Mouse (Mus musculus) neural tube, embryonic 12.5 days (tissue): Measurements from ENCODE around the gene Erbb4. TPM values are rescaled to one million over a fixed set of nuclear protein-coding genes. Genes with fewer than 3 reads are reported as not detected.

Source experiments
- ATAC-seq: fragments of 200-750 bp; cut with Nextera tagmentation; 2 replicates; pipeline ENCODE4 v1.8.0; 2017; ENCODE audit warnings: low read depth, mild to moderate bottlenecking, moderate TSS enrichment, moderate library complexity; ENCODE audit not compliant: low FRiP score
- H3K27ac ChIP-seq: fragments of 300-500 bp; sonication (generic); 2 replicates; pipeline ENCODE4 v1.5.1; 2016
- H3K27me3 ChIP-seq: fragments of 300-500 bp; sonication (generic); replicated peaks from 2 replicates; pipeline ENCODE4 v1.6.1; 2016; ENCODE audit warnings: mild to moderate bottlenecking
- H3K36me3 ChIP-seq: fragments of 300-500 bp; sonication (generic); 2 replicates; pipeline ENCODE4 v1.6.1; 2016; ENCODE audit warnings: mild to moderate bottlenecking
- H3K4me1 ChIP-seq: fragments of 300-500 bp; sonication (generic); 2 replicates; pipeline ENCODE4 v1.6.1; 2016
- H3K4me2 ChIP-seq: fragments of 300-500 bp; sonication (generic); replicated peaks from 2 replicates; pipeline ENCODE4 v1.6.1; 2016; ENCODE audit warnings: mild to moderate bottlenecking
- H3K4me3 ChIP-seq: fragments of 300-500 bp; sonication (generic); 2 replicates; pipeline ENCODE4 v1.5.1; 2016
- H3K9ac ChIP-seq: fragments of 300-500 bp; sonication (generic); 2 replicates; pipeline ENCODE4 v1.6.1; 2016; ENCODE audit warnings: mild to moderate bottlenecking
- H3K9me3 ChIP-seq: fragments of 300-500 bp; sonication (generic); 2 replicates; pipeline ENCODE4 v1.6.1; 2016; ENCODE audit warnings: mild to moderate bottlenecking
- WGBS: fragments of 180-500 bp; shearing (Covaris S2); methylation state at CpG from one replicate; pipeline ENCODE4 v1.1.7; 2016; 5-methylcytosine and 5-hydroxymethylcytosine counted together
- polyA plus RNA-seq: library from polyadenylated mRNA; unstranded; fragments of >200 nt; fragmentation: Nextera tagmentation; extraction: Ambion mirVana; gene quantifications from 2 replicates; pipeline ENCODE4 v1.2.1, GENCODE M21; 2016

The Erbb4 gene
- polyA plus RNA-seq, 1 experiment from 2014 or later = 9.4 TPM

DNA sequence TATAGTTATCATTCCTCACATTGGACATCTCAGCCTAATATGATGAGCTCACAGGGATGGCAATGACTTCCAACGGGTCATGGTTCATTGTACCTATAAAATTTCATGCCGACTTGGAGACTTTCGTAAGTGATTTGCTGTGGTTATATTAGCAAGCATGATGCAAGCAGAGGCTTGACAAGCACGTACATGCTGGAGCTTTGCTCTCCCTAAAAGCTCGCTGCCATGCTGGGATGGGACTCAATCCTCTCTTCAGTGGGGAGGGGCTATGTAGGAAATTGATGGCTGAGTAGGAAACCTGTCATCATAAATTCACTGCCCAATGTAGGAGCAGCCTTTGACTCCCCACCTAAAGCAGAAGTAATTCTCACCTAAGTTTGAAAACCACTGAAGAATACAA is 992.1 kb downstream of the Erbb4 start:
- no peak overlapping the region for H3K9ac ChIP-seq
- no peaks in the 10 kb centered on the region for H3K27me3 ChIP-seq
- H3K9me3 ChIP-seq = no peaks in the 10 kb centered on the region
- H3K4me3 ChIP-seq = no peak overlapping the region
- H3K36me3 ChIP-seq = no peaks in the 10 kb centered on the region
- H3K27ac ChIP-seq = no peak overlapping the region
- ATAC-seq = no peak
- WGBS = 72% methylated on average over 5 of the region's 5 CpGs
- no peaks in the 10 kb centered on the region for H3K4me1 ChIP-seq
- H3K4me2 ChIP-seq = no peak overlapping the region

DNA sequence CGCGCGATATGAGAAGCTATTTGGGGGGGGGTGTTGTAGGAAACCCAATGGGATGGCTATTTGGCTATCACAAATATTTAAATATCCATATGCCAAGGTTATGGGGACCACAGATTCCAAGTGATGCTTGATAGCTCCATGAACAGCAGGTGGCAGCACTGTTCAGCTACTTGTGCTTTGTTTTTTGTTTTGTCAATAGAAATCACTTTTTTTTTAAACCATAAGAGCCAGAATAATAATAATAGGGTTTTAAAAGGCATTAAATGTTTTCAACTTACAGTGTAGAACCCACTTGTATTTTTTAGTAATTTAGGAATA is 1001.4 kb downstream of the Erbb4 start:
- Histone ChIP-seq H3K4me1 (no peaks in the 10 kb centered on the region), H3K4me3 (no peak overlapping the region), H3K27ac (no peak overlapping the region), H3K9me3 (no peaks in the 10 kb centered on the region), H3K36me3 (no peaks in the 10 kb centered on the region), H3K27me3 (no peaks in the 10 kb centered on the region), H3K4me2 (no peak overlapping the region), H3K9ac (no peak overlapping the region)
- no peak for ATAC-seq
- 65% methylated on average over 3 of the region's 3 CpGs for WGBS

DNA sequence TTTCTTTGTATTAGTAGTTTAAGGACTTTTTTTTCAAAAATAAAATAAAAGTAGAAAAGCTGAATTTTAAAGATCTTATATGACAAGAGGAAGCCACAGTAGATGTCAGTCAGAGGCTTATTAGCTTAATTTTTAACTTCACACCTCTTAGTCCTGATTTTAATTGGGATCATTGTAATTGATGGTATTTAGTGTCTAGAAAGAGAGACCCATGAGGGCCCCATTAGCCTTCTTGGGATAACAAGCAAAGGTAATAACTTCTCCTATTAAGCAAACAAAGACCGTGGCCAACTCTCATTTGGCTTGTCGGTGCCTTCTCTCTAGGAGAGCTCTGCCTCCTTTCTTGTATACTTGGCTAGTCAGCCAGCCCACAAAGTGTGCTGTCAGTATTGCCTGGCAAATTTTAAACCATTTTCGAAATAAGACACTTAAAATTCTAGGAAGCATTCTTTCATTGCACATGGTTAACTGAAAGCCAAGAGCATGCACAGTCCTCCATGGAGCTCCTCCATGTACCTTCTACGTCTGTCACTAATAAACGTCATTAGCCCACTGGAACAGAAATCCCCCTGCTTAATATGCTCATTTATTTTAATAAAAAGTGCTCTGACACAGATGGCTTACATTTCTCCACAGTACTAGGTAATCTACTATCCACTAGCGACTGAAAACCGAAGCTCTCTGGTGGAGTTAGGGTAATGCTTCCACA is 1001.9 kb downstream of the Erbb4 start:
- Histone ChIP-seq H3K27me3 (no peaks in the 10 kb centered on the region), H3K4me1 (no peaks in the 10 kb centered on the region), H3K4me3 (no peak overlapping the region), H3K9ac (no peak overlapping the region), H3K36me3 (no peaks in the 10 kb centered on the region), H3K9me3 (no peaks in the 10 kb centered on the region), H3K4me2 (no peak overlapping the region), H3K27ac (no peak overlapping the region)
- 0 out of 2 replicates have a peak, but pooled peaks have one; percentile 7 for ATAC-seq
- WGBS = 49% methylated on average over 7 of the region's 7 CpGs

GRCm38 (mm10) chr1:68089623-68090022 is 1018.2 kb downstream of the Erbb4 start:
- WGBS = 39% methylated on average over 1 of the region's 1 CpGs
- Histone ChIP-seq H3K4me2 (no peak overlapping the region), H3K9me3 (no peaks in the 10 kb centered on the region), H3K27me3 (no peaks in the 10 kb centered on the region), H3K27ac (no peak overlapping the region), H3K9ac (no peak overlapping the region), H3K4me1 (no peaks in the 10 kb centered on the region), H3K36me3 (no peaks in the 10 kb centered on the region), H3K4me3 (no peak overlapping the region)
- no peak for ATAC-seq

DNA sequence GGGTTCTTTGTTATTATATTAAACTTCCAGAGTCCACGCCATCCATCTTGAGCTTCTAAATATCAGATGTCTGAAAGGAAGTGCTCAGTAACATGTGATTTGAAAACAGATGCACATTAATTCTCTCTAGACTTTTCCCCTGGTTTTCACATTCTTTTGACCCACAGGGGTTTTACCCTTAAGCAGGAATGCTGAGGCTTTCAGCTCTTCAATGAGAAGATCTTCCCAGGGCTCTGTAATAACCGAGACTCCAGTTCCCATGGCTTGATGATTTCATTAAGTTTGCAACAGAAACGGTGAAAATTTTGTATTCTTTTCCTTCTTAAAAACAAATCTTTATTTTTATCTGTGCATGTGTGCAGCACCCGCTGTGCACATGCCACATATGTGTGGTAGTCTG is 1051.4 kb downstream of the Erbb4 start:
- Histone ChIP-seq H3K4me2 (no peak overlapping the region), H3K4me3 (no peak overlapping the region), H3K27ac (no peak overlapping the region), H3K9ac (no peak overlapping the region), H3K9me3 (no peaks in the 10 kb centered on the region), H3K27me3 (no peaks in the 10 kb centered on the region), H3K36me3 (no peaks in the 10 kb centered on the region), H3K4me1 (no peaks in the 10 kb centered on the region)
- ATAC-seq = no peak
- WGBS = 78% methylated on average over 4 of the region's 4 CpGs

DNA sequence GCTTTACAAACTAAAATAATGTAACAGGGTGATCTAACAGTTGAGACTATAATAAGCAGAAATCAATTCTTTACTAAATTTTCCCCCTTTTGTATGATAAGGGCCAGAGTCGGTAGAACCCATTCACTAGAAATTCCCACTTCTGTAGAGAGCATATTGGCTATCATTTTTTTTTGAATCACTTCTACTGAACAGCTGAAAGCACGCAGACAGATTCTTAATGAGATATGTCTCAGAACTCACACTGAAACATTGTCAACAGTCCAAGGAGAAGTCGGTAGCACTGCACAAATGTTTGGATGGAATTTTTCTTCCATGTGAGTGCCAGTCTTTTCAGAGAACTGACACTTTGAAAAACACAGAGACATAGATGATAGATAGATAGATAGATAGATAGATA is 1053.1 kb downstream of the Erbb4 start:
- Histone ChIP-seq H3K4me3 (no peak overlapping the region), H3K4me2 (no peak overlapping the region), H3K27ac (no peak overlapping the region), H3K9me3 (no peaks in the 10 kb centered on the region), H3K36me3 (no peaks in the 10 kb centered on the region), H3K27me3 (no peaks in the 10 kb centered on the region), H3K4me1 (no peaks in the 10 kb centered on the region), H3K9ac (no peak overlapping the region)
- no peak for ATAC-seq
- WGBS = 89% methylated on average over 3 of the region's 3 CpGs

- ATAC-seq = no peak
- Histone ChIP-seq H3K4me1 (peaks cover 4% of the 10 kb centered on the region; the same call in 1 of the 2 replicates), H3K9ac (no peak overlapping the region), H3K36me3 (no peaks in the 10 kb centered on the region), H3K4me3 (no peak overlapping the region), H3K4me2 (no peak overlapping the region), H3K27ac (no peak overlapping the region), H3K27me3 (no peaks in the 10 kb centered on the region), H3K9me3 (no peaks in the 10 kb centered on the region)
- 77% methylated on average over 6 of the region's 6 CpGs for WGBS
These were observed 1058.0 kb downstream of the Erbb4 start for GRCm38 (mm10) chr1:68049856-68050255.

DNA sequence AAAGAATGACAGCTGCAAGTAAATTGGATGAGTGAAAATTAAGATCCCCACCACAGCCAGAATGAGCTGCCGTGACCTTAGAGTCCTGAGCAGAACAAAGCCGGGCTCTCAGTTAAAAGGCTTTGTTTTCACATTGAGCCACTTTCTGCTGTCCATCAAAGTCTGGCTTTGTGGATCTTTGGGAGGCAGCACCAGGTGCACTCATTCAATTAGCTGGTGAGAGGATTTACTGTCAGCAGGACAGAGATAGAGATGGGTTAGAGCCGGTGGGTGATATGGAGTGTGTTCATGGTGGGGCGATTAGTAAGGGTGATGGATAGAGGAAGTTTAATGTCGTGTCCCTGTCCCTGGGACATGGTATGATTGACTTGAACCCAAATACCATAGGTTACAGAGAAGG is 1060.7 kb downstream of the Erbb4 start:
- peaks cover 4% of the 10 kb centered on the region; the same call in 1 of the 2 replicates for H3K4me1 ChIP-seq
- no peaks in the 10 kb centered on the region for H3K27me3 ChIP-seq
- H3K27ac ChIP-seq = no peak overlapping the region
- H3K4me2 ChIP-seq = peak overlapping the region; percentile 54
- H3K36me3 ChIP-seq = no peaks in the 10 kb centered on the region
- 7% methylated on average over 5 of the region's 5 CpGs for WGBS
- peak; percentile 90 for ATAC-seq
- H3K9me3 ChIP-seq = no peaks in the 10 kb centered on the region
- no peak overlapping the region for H3K9ac ChIP-seq
- H3K4me3 ChIP-seq = no peak overlapping the region

DNA sequence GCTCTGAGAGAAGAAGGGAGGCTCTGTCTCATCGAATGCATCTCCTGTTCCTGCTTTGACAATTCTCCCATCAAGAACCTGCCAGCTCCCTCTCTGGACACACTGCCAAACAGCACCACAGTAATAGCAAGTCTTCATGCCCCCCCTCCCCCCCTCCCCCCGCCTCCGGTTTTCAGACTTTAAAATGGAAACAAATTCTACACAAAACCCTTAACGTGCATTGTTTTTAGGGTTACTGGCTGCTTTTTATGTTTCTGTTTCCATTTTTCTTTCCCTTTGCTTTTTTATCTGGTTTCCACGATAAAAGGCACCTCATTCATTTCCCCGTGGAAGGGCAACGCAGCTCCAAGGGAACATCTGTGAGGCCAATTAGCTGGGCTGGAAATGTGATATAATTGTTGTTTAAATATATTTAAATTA is 1061.3 kb downstream of the Erbb4 start:
- peak overlapping the region; percentile 54 for H3K4me2 ChIP-seq
- WGBS = 4% methylated on average over 7 of the region's 7 CpGs
- no peak overlapping the region for H3K27ac ChIP-seq
- no peak overlapping the region for H3K9ac ChIP-seq
- peaks cover 4% of the 10 kb centered on the region; the same call in 1 of the 2 replicates for H3K4me1 ChIP-seq
- peak overlapping the region; percentile 23 for H3K4me3 ChIP-seq
- peak; percentile 86 for ATAC-seq
- H3K27me3 ChIP-seq = no peaks in the 10 kb centered on the region
- no peaks in the 10 kb centered on the region for H3K36me3 ChIP-seq
- no peaks in the 10 kb centered on the region for H3K9me3 ChIP-seq

- H3K36me3 ChIP-seq = no peaks in the 10 kb centered on the region
- no peak overlapping the region for H3K4me2 ChIP-seq
- H3K4me1 ChIP-seq = no peaks in the 10 kb centered on the region
- no peak overlapping the region for H3K9ac ChIP-seq
- ATAC-seq = peak; percentile 56
- no peaks in the 10 kb centered on the region for H3K9me3 ChIP-seq
- H3K27ac ChIP-seq = no peak overlapping the region
- H3K27me3 ChIP-seq = no peaks in the 10 kb centered on the region
- H3K4me3 ChIP-seq = no peak overlapping the region
These were observed 1083.5 kb downstream of the Erbb4 start for GRCm38 (mm10) chr1:68024086-68024940.

- Histone ChIP-seq H3K27me3 (no peaks in the 10 kb centered on the region), H3K4me2 (no peak overlapping the region), H3K4me3 (no peak overlapping the region), H3K36me3 (no peaks in the 10 kb centered on the region), H3K9me3 (no peaks in the 10 kb centered on the region), H3K27ac (no peak overlapping the region), H3K4me1 (no peaks in the 10 kb centered on the region), H3K9ac (no peak overlapping the region)
- 98% methylated on average over 1 of the region's 1 CpGs for WGBS
- no peak for ATAC-seq
These were observed 1087.8 kb downstream of the Erbb4 start for GRCm38 (mm10) chr1:68020020-68020419.

DNA sequence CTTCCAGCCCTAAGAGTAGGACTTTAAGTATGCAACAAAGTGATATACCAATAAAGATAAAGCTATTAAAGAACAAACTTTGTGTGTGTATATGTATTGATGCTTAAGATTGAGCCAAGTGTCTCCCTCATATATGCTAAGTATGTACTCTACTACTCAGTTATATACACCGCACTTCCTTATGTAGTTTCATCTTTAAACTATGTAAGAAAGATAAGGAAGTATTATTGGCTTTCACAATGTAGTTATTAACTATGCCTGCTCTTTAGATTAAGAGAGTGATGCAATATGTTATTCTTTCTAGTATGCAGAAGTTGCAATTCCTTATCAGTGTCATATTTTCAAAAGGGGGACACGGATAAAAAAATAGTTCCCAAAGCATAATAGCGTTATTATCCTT is 1088.2 kb downstream of the Erbb4 start:
- ATAC-seq = no peak
- H3K27ac ChIP-seq = no peak overlapping the region
- H3K9ac ChIP-seq = no peak overlapping the region
- no peaks in the 10 kb centered on the region for H3K9me3 ChIP-seq
- no peaks in the 10 kb centered on the region for H3K36me3 ChIP-seq
- no peak overlapping the region for H3K4me2 ChIP-seq
- no peak overlapping the region for H3K4me3 ChIP-seq
- 92% methylated on average over 3 of the region's 3 CpGs for WGBS
- H3K27me3 ChIP-seq = no peaks in the 10 kb centered on the region
- no peaks in the 10 kb centered on the region for H3K4me1 ChIP-seq
